Mouse (Mus musculus) megakaryocyte, embryonic 14.5 days (primary cell): ENCODE measurements at regions not wholly inside any gene's neighbourhood (a gene's known extent, or its start where the extent isn't known, plus 50 kb on each side); places are given as distances from the start of the nearest gene placed in this dataset.

Experiments used
- FLI1 ChIP-seq: IDR thresholded peaks from 2 replicates; pipeline ENCODE4 v1.6.1; 2012; ENCODE audit warnings: low read length, inconsistent platforms, mixed read lengths
- GATA1 ChIP-seq: IDR thresholded peaks from 3 replicates; pipeline ENCODE4 v1.6.1; 2012; ENCODE audit warnings: mixed read lengths, low read length, inconsistent platforms, borderline replicate concordance

- TF ChIP-seq GATA1 (no peak), FLI1 (no peak)
Observed at GRCm38 (mm10) chr15:67474325-67474724, 973.6 kb upstream of the Lrrc6 start.
